Mouse (Mus musculus) lung, adult 18-20 months (tissue): Measurements from ENCODE around the gene Actl10.

Experiments used
- DNase-seq, 2 experiments: peaks; one replicate each; pipeline ENCODE4 v3.0.0; 2022; ENCODE audit warnings: mixed read lengths in 2 of 2

The Actl10 gene

DNA sequence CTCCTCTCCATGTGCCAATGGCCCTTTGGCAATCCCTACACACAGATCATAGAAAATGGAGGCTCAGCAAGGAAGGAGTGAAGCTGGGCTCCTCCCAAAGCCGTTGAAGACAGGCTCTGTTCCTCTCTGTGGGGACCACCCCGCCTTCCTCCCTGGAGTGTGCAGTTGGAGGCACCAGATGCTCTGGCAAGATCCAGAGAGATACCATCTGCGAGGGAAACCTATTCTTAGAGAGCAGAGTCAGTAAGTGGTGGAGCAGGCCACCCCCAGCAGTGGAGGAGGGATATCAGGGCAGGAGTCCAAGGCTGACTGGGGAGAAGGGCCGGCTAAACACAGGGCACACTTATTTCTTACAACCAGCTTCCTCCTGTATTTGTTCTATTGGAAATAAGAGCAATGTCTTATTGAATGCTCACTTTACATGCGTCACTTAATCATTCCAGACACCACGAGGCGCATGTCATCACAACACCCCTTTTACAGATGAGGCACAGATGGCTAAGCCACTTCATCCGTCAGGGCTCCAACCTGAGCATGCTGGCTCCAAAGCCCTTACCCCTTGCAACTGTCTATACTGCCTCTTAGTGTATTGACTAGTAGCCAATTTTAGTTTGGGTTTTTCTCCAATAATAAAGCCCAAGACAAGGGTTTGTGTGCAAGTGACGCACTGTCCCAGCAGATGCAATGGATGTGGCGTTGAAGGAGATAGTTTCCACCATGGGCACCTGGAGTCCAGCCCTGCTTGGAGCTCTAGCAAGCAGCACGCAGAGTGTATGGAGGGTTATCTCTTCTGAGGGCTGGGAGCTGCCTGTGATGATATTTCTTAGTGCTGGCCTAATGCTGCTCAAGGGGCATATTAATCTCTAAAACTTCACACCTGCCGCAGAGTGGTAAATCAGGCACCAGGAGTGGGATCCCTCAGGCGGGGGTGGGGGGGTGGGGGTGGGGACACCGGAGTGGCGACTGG is 32.6 kb downstream of the Actl10 start:
- DNase-seq, result no peak

GRCm38 (mm10) chr2:154584931-154585601 is 33.5 kb downstream of the Actl10 start:
- DNase-seq, result no peak

GRCm38 (mm10) chr2:154586405-154586804 is 34.8 kb downstream of the Actl10 start:
- DNase-seq, result no peak

DNA sequence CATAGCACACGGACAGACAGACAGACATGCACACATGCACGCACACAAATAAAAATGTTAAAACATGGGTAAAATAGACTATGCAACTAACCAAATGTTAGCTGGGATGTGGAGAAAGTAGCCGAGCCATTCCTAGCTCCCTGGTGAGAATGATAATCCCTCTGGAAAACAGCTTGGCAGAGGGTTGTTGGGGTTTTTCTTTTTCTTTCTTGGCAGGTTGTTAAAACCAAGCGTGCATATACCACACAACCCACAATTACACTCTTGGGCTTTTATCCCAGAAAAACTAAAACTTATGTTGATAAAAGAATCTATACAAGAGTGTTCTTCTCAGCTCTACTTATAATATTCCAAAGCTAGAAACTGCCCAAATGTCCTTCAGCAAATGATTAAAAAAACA is 37.5 kb downstream of the Actl10 start:
- no peak for DNase-seq

GRCm38 (mm10) chr2:154591239-154591638 is 39.7 kb downstream of the Actl10 start:
- no peak for DNase-seq

DNA sequence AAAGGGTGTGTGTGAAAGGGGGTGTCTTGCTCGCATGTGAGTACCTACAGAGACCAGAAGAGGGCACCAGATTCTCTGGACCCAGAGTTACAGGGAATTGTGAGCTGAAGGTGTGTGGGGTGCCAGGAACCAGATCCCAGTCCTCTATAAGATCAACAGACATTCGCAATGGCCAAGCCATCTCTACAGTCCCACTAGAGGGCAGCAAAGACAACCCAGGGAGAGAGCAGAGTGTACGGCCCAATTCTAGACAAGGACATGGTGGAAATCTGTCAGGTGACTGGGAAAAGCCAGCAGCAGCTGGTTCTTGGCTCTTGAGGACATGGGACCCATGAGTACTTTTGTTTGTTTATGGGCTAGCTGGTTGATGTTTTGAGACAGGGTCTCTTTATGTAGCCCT is 41.4 kb downstream of the Actl10 start:
- peak; percentile 57 to 67 for DNase-seq

DNA sequence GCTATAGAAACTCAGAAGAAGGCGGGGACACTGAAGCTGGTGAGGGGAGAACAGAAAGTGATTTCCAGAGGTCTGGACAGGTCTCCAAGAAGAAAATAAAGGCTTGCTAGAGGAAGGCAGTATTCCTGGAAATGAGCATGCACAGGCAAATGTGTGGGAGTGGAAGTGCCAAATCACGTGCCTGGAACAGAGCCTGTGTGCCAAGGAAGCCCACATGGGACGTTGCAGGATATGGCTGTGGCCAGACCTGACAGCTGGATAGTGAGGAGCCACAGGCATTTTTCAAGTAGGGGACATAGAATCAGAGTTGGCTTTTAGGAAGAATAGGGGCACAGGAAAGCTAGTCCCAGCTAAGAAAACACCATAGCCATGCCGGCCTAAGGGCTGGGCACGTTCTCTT is 44.2 kb downstream of the Actl10 start:
- no peak for DNase-seq

DNA sequence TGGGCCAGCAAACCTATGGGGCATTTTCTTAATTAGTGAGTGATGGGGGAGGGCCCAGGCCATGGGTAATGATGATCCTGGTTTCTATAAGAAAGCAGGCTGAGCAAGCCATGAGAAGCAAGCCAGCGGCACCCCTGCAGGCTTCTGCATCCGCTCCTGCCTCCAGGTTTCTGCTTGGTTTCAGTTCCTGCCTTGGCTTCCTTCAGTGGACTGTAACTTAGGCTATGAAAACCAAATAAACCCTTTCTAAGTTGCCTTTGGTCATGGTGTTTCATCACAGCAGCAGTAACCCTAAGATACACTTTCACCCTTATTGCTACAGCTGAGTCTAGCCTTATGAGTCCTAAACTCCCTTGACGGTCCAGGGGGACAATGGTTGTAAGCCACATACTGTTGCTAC is 45.8 kb downstream of the Actl10 start:
- no peak for DNase-seq

- DNase-seq, result no peak
Observed at GRCm38 (mm10) chr2:154600586-154600985, 49.0 kb downstream of the Actl10 start.

DNA sequence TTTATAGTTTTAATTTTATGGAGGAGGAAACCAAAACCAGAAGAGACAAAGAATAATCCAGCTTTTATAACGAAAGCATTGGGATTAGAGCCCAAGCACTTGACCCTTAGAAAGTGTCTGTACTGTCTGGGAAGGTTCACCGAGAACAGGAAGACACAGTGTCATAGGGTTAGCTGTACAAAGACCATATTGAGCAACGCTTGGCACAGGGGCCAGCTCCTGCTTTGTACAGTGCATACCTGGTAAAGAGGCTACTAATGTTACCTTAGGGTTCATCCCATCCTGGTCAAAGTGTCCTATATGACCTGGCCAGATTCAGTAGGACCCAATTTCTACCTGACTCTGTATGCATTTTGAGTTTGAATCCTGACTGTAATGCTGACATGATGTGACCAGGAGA is 49.7 kb downstream of the Actl10 start:
- no peak for DNase-seq
